Mouse (Mus musculus) thymus, adult 18-20 months (tissue): Measurements from ENCODE around the gene Tacc3.

Experiments used
- DNase-seq, 2 experiments: peaks; one replicate each; pipeline ENCODE4 v3.0.0; 2022; ENCODE audit warnings: mixed read lengths in 2 of 2

Tacc3 gene

GRCm38 (mm10) chr5:33694848-33695717, 37.2 kb downstream of the Tacc3 start:
- DNase-seq, result no peak

- DNase-seq, result no peak
Measured at GRCm38 (mm10) chr5:33695718-33696121, 37.8 kb downstream of the Tacc3 start.

GRCm38 (mm10) chr5:33696430-33696829, 38.5 kb downstream of the Tacc3 start:
- no peak for DNase-seq

- no peak for DNase-seq
Measured at GRCm38 (mm10) chr5:33697534-33697933, 39.6 kb downstream of the Tacc3 start.

- DNase-seq, result no peak
Measured at GRCm38 (mm10) chr5:33697947-33698512, 40.1 kb downstream of the Tacc3 start.

GRCm38 (mm10) chr5:33698669-33699068, 40.7 kb downstream of the Tacc3 start:
- DNase-seq, result no peak

GRCm38 (mm10) chr5:33700010-33700409, 42.1 kb downstream of the Tacc3 start:
- no peak for DNase-seq

GRCm38 (mm10) chr5:33701832-33702231, 43.9 kb downstream of the Tacc3 start:
- DNase-seq, result no peak

GRCm38 (mm10) chr5:33703999-33704398, 46.1 kb downstream of the Tacc3 start:
- no peak for DNase-seq

- no peak for DNase-seq
Measured at GRCm38 (mm10) chr5:33704945-33705611, 47.1 kb downstream of the Tacc3 start.

- no peak for DNase-seq
Measured at GRCm38 (mm10) chr5:33705612-33706349, 47.9 kb downstream of the Tacc3 start.

- no peak for DNase-seq
Measured at GRCm38 (mm10) chr5:33706350-33706629, 48.4 kb downstream of the Tacc3 start.

- DNase-seq, result no peak
Measured at GRCm38 (mm10) chr5:33707163-33707562, 49.2 kb downstream of the Tacc3 start.

- DNase-seq, result no peak
Measured at GRCm38 (mm10) chr5:33709037-33709436, 51.1 kb downstream of the Tacc3 start.

GRCm38 (mm10) chr5:33712550-33712949, 54.6 kb downstream of the Tacc3 start:
- no peak for DNase-seq

GRCm38 (mm10) chr5:33715182-33715581, 57.3 kb downstream of the Tacc3 start:
- DNase-seq, result no peak

GRCm38 (mm10) chr5:33716467-33716866, 58.5 kb downstream of the Tacc3 start:
- DNase-seq, result no peak

- no peak for DNase-seq
Measured at GRCm38 (mm10) chr5:33718460-33718859, 60.5 kb downstream of the Tacc3 start.

- no peak for DNase-seq
Measured at GRCm38 (mm10) chr5:33720852-33721490, 63.0 kb downstream of the Tacc3 start.

- DNase-seq, result peak; percentile 30 to 40
Measured at GRCm38 (mm10) chr5:33721541-33722265, 63.8 kb downstream of the Tacc3 start, which contains the start of gene Fgfr3. Gene Fgfr3, plus strand, starts transcription at chr5:33721674.

GRCm38 (mm10) chr5:33722266-33723018, 64.5 kb downstream of the Tacc3 start:
- no peak for DNase-seq
